Mouse (Mus musculus): ENCODE results near the gene Tcf12.

Gene Tcf12

DNA sequence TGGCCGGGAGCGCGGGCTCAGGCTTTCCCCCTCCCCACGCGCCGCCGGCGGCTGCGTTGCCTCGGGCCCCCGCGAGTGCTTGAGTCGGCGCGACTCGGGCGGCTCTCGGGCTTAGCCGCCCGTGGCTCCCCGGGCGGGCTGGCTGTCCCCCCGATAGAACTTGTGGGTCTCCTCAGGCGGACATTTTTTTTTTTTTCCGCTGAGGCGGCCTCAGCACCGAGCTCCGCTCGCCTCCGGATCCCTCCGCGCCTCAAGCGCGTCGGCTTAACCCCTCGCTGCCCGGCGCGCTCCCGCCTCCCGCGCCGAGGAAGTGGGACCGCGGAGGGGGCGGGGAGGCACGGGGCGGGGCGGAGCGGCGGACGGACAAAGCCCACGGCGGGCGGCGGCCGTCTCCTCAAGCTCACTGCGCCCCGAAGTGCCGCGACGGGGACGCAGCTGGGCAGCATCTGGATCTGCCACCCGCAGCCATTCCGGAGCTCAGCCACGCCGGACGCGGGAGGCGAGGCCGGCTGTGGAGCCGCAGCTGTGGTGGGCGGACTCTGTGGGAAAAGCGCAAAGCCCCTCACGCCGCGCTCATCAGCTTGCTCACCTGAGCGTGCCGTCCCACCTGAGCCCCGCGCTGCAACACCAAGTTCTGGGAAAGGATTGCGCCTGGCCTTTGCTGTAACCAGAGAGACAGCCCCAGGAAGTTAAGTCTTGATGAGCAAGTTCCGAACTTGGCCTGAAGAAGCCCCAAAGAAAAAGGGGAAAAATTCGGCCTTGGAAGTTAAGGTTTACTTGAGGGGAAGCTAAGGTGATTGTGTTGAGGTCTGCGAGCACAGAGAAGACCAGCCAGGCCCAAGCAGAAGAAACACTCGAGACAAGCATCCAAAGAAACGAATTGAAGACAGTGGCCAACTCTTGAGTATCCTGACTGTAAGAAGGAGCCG, at the start of gene Tcf12:
TSS of gene Tcf12 (minus strand) at position 250 of the 929 bp plus-strand sequence.
- DNase-seq = peak; percentile 86

GRCm38 (mm10) chr9:72158392-72158791, 46.7 kb upstream of the Tcf12 start:
- no peak for DNase-seq

DNA sequence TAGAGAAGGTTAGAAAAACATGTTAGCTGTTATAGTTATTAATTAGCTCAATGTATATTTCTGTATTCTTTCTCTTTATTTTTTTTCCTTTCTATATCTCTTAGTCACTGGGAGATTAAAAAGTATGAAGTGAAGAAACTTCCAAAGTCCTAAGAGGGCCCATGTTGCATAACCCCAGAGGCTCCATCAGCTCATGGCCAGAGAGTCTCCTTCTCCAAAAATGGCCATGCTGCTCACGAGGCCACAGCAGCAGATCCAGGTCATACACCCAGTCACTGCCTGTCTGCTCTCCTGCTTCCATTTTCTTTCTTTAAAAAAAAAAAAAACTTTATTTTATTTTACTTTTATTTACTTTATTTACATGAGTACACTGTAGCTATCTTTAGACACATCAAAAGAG, 45.4 kb upstream of the Tcf12 start:
- DNase-seq = no peak

DNA sequence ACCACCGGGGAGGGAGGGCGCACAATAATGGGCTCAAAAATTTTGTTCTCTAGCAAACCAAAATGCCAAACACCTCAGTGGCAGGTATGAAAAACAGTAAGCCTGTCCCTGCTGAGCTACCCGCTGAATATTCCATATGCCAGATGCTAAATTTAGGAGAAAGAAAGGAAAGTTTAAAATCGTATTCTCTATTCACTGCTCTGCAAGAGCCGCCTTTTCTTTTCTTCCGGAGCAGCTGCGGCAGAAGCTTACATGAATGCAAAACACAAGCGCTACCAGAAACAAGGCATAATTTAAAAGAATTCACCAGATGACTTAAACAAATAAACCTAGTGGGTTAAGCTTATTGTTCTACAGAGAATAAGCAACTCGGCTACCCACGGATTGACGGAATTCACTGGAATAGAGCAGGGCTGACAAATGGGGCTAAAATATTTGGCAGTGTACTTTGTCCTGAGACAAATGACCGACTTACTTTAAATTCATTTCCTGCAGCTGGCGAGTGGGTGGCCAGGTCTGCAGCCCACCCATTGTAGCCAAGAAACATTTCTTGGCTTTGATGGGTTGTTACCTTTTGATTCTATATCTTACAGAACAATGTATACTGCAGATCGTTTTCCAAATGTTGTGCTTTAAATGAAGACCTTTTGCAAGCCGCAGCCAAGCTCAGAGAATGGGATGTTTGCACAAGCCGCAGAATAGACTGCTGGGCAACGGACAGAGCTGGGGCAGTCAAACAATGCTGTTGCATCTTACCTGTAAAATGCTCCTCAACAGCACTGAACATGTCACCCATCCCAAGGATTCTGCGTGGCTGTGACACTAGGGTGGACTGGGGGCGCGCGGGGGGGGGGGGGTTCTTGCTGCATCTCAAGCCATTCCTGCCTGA, 43.8 kb upstream of the Tcf12 start:
- DNase-seq = no peak

DNA sequence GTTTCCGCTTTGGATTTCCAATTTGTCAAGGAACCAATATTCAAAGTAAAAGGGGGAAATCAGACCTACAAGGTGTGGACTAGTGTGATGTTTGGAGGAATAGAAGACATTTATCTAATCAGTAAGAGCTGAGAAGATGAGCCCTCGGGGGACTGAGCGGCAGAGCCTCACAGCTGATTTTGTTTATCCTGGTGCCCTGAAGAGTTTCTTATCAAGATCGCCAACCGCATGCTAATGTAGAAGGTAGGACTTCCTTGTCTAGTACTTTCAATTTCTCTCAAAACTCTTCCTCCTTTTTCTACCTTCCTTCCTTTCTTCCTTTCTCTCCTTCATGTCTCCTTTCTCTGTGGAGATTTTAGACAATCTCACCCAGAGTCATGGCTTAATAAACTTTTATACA, 32.5 kb upstream of the Tcf12 start:
- no peak for DNase-seq

- DNase-seq = no peak
These were observed 26.2 kb upstream of the Tcf12 start for GRCm38 (mm10) chr9:72137899-72138298.

GRCm38 (mm10) chr9:72133772-72134245, 22.1 kb upstream of the Tcf12 start:
- DNase-seq = no peak

- DNase-seq = peak; percentile 83
These were observed 21.6 kb upstream of the Tcf12 start for GRCm38 (mm10) chr9:72133089-72133771.

- DNase-seq = no peak
These were observed 21.0 kb upstream of the Tcf12 start for GRCm38 (mm10) chr9:72132728-72133088.

- no peak for DNase-seq
These were observed 18.2 kb upstream of the Tcf12 start for GRCm38 (mm10) chr9:72129884-72130283.

DNA sequence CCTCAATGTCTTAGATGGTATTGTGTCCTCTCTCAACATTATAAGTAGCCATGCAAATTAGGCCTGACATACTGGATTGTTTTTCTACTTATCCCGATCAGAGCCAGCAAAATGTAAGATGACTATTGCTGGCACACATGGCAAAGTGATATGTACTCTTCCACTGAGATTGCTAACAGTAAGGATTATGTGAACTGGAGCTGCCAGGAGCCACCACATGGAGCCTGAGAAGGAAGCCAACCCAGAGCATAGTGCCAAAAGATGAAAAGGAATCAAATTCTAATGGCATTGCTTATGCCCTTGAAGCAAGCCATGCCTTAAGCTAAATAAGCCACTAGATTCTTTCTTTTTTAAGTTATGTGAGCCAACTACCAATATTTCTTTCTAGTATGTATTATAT, 13.8 kb upstream of the Tcf12 start:
- no peak for DNase-seq

DNA sequence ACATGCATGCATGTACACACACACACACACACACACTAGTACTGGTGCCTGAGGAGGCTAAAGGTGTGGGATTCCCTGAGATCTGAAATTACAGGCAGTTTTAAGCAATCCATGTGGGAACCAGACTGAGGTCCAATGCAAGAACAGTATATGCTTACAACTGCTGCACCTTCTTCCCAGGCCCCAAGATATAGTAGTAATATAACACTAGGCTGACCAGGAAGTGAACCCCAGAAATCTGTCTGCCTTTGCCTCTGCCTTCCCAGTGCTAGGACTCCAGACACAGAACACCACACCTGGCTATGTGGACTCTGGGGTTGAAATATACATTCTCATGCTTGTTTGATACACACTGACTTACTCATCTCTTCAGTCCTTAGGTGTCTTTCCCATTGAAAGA, 6.8 kb upstream of the Tcf12 start:
- no peak for DNase-seq

- DNase-seq = peak; percentile 68
These were observed 558 bp downstream of the Tcf12 start for GRCm38 (mm10) chr9:72111004-72111621.

- peak; percentile 61 for DNase-seq
These were observed 1.1 kb downstream of the Tcf12 start for GRCm38 (mm10) chr9:72110627-72111003.

- DNase-seq = no peak
These were observed 8.2 kb downstream of the Tcf12 start for GRCm38 (mm10) chr9:72103471-72103870.

DNA sequence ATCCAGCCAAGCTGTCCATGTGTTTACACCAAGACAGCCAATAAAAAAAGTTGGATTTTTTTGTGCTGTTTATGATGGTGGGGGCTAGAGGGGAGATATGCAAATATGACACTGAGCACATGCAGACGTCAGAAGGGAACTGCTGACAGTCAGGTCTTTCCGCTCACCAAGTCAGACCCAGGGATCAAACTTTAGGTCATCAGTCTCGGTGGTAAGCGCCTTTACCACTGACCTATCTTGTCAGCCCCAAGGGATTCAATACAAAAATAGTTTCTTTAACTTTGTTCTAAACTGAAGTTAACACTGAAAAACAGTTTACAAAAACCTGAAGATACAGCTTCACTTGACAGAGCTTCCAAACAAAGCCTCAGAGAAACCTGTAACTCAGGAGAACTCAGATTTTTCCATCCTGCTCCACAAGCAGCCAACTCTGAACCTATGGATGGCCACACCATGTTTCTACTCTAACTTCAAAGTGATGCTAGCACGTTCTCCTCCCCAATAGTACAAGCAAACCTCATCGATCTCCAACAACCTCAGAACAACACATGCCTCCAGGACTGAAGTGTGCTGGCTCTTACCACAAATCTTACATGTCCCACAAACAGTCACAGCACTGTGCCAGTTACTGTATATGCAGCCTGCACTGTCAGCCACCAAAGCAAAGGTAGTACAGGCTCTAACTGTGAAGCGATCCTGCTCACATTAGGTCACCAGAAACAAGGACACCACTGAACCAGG, 11.6 kb downstream of the Tcf12 start:
- DNase-seq = no peak

DNA sequence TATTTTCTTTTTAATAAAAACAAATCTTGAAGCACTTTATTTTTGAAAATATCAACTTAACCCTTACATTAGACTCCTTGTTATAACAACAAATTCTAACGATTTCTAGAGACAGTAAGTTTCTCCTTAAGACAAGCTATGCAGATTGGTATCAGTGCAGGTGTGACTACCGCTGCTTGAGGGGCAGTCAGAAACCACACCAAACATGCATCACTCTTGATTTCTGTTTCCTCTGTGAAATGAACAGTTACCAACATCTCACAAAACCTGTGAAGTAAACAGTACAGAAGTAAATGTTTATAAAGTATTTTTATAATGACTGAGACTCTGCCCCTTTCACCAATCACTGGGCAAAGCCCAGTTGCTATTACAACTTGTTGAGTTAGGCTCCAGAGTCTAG, 13.6 kb downstream of the Tcf12 start:
- no peak for DNase-seq

DNA sequence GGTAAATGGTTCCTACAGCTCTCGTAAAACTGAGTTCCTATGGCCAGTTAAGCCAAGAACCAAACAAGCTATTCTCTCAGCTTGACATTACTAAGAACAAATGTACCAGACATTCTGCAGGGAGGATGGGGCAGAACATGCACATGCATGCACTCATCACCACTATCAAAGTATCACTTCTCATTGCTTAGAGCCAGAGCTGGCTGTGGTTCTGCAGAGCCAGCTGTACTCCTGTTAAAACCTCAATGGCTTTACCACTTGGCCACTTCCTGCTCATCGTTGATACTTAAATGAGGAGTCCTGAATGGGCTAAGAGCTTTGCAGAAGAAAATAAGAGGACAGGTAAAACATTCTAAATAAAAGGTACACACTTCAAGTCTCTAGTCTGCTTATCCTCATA, 14.6 kb downstream of the Tcf12 start:
- DNase-seq = no peak

DNA sequence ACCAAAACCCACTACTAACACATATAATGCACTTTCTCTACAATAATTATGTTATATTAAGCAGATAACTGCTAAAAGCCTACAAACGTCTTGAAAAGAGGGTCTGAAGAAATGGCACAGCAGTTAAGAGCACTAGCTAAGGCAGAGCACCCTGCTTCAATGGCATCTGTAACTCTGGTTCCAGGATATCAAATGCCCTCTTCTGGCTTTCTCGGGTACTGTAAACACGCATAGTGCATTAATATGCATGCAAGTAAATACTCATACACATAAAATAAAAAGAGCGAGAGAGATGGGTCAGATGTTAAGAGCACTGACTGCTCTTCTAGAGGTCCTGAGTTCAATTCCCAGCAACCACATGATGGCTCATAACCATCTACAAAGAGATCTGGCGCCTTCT, 17.0 kb downstream of the Tcf12 start:
- DNase-seq = no peak

DNA sequence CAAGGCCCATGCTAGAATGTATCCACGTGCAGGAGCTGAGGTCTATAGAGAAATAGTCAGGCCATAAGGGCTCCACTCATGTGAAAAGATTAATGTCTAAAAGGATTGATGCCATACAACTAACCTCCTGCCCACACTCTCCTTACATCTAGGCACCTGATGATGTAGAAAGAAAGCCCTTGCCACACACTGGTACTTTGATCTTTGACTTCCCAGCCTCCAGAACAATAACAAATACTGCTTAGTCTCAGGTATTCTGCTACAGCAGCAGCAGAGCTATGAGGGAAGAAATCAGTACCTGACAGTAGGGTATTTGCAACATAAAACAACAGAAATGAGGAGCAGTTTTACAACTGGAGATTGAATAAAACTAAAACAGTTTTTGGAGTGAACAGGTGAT, 19.5 kb downstream of the Tcf12 start:
- no peak for DNase-seq

- DNase-seq = no peak
These were observed 22.6 kb downstream of the Tcf12 start for GRCm38 (mm10) chr9:72088893-72089611.

Measured in liver (tissue).